Mouse (Mus musculus) natural killer cell, adult 2 months (primary cell): ENCODE results near the gene Hoxd1.

Experiments
- DNase-seq, 2 experiments: peaks; one replicate each; pipeline ENCODE4 v3.0.0; 2022; ENCODE audit warnings: low spot score in 2 of 2

The Hoxd1 gene

DNA sequence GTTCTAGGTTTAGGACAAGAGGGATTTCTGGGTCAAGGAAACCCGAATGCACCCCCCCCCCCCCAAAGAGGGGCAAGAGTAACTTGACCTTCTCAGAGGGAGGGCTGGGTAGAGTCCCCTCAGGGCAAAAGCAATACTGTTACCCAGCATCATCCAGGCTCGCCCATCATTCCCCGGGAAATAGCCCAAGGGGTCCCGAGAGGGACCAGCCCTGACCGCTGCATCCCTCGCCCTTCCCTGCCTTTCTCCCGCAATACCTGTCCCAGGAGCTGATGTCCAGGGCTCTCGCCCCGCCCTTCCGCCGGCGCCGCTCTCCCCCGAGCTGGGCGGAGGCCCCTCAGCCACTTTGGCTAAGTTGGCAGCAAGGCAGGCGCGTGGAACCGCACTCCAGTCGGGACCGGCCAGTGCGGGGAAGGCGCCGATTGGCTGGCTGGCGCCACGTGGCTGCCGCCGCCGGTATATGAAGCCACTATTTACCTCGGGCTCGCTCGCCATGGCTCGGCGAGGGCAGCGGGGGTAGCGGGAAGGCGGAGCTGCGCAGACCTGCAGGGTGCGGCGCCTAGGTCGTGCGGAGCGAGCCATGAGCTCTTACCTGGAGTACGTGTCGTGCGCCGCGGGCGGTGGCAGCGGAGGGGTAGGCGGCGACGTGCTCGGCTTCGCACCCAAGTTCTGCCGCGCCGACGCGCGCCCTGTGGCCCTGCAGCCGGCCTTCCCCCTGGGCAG lies at the start of gene Hoxd1:
TSS of gene Hoxd1 (plus strand) at position 459 of the 723 bp plus-strand sequence.
- DNase-seq, result no peak

DNA sequence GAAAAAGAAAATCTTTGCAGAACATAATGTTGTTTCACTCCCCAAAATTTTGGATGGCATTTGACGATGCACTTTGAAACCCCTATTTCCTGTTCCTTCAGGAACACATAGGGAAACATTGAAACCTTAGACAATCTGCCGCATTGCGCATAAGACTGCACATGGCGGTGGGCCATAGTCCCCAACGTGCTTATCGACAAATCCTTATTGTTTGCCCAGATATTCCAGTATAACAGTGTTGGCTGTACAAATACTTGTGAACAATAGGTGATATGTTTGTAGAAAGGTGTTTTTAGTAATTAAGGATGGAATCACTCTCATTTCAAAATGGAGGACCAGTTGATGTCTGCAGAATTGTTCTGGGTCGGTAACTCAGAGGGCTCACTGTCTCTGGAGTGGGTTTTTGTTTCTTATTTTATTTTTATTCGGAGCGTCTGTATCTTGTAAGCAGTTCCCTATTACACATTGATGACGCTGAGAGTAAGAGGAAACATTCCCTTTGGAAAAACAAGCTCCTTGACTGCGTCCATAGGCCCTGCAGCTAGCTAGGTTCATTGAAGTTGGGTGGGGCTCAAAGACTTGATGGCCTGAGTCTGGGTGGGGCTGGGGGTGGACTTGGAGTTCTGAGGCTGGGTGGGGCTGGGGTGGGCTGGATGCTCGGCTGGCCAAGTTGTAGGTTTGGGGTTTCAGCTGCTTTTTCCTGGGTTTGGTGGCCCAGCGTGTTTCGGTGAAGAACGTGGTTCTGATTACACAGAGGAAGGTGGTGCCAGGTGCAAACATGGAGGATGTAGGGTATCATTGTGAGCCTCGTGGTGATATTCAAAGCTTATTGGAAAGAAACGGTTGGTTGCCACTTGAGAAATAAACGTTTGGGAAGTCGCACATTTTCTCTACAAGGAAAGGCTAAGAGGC lies 49.3 kb upstream of the Hoxd1 start:
- DNase-seq, result no peak

- DNase-seq, result no peak
These were observed 48.5 kb upstream of the Hoxd1 start for GRCm38 (mm10) chr2:74714156-74714789.

GRCm38 (mm10) chr2:74714881-74715280 lies 47.9 kb upstream of the Hoxd1 start:
- DNase-seq, result no peak

GRCm38 (mm10) chr2:74715504-74716241 lies 47.1 kb upstream of the Hoxd1 start:
- DNase-seq, result peak; percentile 66 to 73

- no peak for DNase-seq
These were observed 42.4 kb upstream of the Hoxd1 start for GRCm38 (mm10) chr2:74720384-74720783.

GRCm38 (mm10) chr2:74720955-74721491 lies 41.8 kb upstream of the Hoxd1 start:
- DNase-seq, result no peak

DNA sequence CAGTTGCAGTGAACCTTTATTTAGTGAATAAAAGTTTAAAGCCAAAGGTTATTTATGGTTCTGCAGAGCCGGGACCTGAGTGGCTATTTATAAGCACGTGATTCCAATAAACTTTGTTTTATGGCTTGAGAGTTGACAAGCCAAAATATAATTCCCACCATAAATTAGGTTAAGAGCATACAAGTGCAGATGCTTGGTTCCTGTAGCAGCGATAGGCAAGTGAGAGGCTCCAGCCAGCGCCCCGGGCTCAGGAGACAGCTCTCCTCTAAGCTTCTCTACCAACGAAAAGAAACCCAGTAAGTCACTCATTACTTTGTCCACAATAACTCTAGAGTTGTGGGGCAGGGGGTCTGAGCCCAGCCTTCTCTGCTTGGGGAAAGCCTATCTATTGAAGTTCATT lies 40.9 kb upstream of the Hoxd1 start:
- no peak for DNase-seq

GRCm38 (mm10) chr2:74722949-74723348 lies 39.8 kb upstream of the Hoxd1 start:
- DNase-seq, result no peak

DNA sequence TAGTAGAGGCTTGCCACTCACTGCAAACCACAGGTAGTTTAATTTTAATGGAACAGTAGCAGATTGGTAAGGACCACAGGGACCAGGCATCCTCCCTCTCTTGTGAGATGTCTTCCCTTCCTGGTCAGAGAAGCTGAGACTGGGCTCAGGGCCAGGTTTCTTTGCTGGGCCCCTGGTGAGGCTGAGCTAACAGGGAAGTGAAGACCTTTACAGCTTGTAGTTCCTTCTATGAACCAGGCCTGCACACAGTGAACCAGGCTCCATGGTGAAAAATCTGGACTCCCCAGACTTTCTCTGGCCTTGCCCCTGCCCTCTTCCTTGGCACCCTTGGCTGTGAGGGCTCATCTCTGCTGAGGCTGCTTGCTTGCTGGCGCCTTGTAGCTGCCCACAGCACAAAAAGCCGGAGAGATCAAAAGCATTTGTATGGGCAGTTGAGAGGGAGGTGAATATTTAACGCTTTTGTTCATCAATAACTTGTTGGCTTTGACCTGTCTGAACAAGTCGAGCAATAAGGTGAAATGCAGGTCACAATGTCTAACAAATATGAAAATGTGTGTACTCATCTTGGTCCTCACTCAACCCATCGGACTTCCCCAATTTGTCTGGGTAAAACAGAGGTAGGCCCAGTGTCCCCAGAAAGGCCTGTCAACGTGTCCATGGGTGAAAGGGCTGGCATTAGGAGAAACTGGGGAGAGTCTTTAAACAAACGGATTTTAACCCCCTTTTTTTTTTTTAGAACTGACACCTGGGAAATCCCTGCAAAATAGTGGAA lies 38.4 kb upstream of the Hoxd1 start:
- DNase-seq, result no peak

- no peak for DNase-seq
These were observed 37.6 kb upstream of the Hoxd1 start for GRCm38 (mm10) chr2:74725171-74725570.

GRCm38 (mm10) chr2:74726551-74726950 lies 36.2 kb upstream of the Hoxd1 start, which contains the start of gene Gm28230:
Gene Gm28230 (plus strand): TSS chr2:74726728.
- no peak for DNase-seq

- no peak for DNase-seq
These were observed 35.7 kb upstream of the Hoxd1 start for GRCm38 (mm10) chr2:74726973-74727639.

GRCm38 (mm10) chr2:74727640-74728302 lies 35.0 kb upstream of the Hoxd1 start:
- DNase-seq, result no peak

DNA sequence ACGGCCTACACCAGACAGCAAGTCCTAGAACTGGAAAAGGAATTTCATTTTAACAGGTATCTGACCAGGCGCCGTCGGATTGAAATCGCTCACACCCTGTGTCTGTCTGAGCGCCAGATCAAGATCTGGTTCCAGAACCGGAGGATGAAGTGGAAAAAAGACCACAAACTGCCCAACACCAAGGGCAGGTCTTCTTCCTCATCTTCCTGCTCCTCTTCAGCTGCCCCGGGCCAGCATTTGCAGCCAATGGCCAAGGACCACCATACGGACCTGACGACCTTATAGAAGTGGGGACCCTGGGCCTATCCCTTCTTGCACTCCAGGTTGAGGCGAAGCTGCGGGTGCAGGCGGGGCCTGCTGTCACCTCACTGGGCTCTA lies 34.5 kb upstream of the Hoxd1 start:
- DNase-seq, result no peak

GRCm38 (mm10) chr2:74730331-74730730 lies 32.4 kb upstream of the Hoxd1 start:
- DNase-seq, result no peak

DNA sequence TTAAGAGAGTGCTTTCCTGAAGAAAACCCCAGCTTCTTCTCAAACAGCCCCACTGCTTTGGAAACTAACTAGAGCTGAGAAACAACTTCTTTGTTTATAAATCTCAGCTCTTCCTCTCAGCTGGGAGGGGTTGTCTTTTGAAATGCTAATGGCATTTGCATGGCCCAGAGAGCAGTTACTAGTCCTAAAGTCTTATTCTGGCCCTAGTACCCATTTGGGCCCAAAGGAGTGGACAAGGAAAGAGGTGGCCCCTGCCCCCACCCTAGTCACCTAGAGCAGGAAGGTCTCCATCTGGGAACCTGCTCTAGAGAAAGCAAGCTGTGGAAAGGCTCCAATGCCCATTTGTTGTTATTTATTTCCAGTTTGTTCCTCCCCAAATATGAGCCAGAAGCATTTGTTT lies 31.7 kb upstream of the Hoxd1 start:
- DNase-seq, result no peak

- DNase-seq, result no peak
These were observed 30.8 kb upstream of the Hoxd1 start for GRCm38 (mm10) chr2:74731799-74732512.
